Mouse (Mus musculus) skeletal muscle tissue, adult 2 months (tissue): ENCODE data around the gene Stard13.

ENCODE experiments used
- DNase-seq: peaks from one replicate; pipeline ENCODE4 v3.0.0-alpha.2; 2012; ENCODE audit warnings: low read depth, low spot score

Stard13 gene

DNA sequence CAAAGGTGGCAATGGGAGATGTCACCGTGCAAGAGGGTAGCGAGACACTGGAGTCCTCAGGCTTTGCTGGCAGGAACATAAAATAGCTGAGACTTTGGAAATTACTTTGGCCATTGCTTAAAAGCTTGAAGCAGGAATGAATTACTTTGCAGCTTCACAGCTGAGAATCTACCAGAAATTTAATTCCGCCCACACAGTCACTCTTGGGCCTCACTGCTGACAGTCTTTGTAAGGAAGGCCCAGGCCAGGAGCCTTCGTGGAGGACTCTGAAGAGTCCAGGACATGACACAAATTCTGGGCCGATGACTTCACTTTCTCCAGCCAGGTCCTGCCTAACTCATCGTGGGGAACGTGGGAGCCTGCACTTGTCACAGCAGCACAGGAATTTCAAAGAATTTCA, 211.6 kb downstream of the Stard13 start:
- peak; percentile 24 for DNase-seq

DNA sequence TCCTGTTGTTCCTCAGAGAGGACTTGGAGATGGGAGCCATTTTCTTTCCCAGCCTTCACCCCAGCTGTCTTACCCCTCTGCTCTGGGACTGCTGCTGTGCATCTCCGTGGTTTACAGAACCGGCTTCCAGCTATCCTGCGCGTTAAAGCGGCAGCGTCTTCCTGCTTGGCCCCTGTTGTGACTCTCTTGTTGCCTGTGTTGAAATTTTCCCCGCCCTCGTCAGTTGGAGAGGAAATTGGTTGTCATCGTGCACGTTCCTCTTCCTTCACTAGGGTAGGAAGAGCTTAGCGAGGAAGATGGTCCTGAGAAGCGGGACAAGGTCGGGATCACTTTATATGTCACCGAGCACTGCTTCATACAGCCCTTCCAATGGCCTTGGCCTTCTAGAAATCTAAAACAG, 212.8 kb downstream of the Stard13 start:
- no peak for DNase-seq

DNA sequence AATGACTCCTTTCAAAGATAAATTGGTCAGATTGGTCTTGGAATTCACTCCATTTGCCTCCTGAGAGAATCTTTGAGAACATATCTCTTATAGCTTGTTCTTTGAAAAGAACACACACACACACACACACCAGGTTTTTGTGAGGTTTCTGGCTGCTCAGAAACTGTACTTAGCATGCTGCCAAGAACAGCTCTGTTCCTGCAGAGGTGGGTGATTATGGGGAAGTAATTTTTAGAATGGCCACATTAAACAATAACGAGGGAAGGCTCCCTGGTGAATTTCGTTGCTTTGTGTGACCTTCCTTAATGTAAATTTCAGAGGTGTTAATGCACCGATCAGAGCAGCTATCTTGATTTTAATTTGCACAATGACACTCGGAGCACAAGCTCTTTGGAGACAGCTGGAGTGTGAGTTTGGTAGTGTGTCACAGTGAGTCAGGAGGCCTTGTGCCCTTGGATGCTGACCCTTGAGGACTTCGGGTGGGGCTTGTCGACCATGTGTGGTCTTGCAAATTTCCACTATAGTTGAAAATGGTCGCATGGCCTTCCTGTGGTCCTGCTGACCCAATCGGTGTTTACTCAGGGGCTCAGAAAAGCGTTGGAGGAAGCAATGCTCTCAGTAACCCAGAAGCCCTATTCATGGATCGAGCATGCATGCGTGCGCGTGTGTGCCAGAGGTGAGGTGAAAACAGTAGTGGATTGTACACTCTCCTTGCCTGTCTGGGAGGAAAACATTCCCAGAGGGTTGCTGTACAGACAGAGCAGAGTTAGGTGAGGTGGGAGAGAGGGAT, 213.4 kb downstream of the Stard13 start:
- no peak for DNase-seq

DNA sequence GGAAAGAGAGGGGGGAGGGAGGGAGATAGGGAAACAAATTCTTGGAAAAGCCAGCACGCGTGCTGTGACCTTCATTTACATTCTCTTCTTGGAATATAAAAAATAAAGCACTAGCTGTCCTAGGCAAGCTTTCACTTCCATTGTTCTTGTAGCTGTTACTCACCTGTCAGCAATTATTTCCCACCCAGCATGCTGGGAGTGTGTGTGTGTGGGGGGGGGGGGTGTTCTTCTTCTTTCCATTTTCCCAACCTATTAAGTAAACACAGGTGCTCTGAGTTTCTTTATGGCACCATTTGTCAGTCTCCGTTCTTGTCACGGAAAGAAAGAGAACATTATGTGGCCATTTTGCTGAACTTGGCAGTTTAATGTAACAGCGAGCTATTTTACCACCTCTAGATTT, 214.7 kb downstream of the Stard13 start:
- DNase-seq: no peak

DNA sequence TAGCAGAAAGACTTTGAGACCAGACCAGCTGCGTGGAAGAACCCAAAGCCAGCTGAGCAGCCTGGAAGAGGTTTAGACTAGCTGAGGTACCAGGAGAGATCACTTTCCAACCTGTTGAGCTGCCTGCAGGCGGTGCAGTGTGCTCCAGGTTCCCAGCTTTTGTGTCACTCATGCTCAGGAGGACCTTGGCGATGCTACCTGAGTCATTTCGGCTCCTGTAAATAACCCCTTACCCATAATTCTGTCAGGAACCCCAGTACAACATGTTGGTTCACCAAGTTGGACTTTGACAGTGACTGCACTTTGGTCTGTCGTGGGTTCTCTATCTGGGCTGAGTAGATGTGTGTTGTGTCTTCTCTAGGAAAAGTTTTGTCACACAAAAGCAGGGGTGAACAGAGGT, 215.2 kb downstream of the Stard13 start:
- DNase-seq: no peak

DNA sequence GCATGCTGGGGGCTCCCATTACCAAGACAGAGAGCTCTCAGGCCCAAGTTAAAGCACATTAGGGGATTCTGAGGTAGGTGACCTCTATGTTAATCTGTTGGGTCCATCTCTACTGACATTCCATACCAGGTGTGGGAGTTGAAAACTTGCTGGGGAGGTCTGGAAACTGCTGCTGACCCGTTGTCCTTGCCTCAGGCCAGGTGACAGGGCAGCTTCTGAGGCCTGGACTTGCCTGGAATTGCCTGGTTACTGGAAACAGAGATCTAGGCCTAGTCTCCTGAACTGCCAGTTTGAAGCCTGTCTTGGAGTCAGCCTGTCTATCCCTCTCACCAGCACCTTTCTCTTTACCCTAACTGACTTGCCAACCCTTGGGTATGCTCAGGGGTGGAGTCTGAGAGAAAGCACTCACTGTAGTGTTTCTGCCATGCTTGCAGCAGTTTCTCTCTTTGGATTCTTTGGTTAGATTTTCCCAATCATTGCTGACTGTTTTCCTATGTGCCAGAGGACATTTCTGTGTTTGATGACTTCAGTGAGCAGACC, 229.3 kb downstream of the Stard13 start:
- DNase-seq: no peak

DNA sequence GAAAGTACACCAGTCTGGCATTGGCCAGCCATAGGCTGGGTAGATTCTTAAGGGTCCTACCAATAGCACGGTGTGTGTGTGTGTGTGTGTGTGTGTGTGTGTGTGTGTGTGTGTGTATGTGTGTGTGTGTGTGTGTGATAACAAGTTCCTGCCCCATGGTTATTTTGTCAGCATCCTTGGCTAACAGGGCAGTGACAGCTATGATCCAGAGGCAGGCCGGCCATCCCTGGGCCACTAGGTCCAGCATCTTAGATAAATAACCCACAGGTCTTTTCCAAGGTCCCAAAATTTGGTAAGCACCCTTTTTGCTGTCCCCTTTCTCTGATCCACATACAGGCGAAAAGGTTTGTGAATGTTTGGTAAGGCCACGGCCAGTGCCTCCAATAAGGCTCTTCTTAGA, 231.6 kb downstream of the Stard13 start:
- no peak for DNase-seq

DNA sequence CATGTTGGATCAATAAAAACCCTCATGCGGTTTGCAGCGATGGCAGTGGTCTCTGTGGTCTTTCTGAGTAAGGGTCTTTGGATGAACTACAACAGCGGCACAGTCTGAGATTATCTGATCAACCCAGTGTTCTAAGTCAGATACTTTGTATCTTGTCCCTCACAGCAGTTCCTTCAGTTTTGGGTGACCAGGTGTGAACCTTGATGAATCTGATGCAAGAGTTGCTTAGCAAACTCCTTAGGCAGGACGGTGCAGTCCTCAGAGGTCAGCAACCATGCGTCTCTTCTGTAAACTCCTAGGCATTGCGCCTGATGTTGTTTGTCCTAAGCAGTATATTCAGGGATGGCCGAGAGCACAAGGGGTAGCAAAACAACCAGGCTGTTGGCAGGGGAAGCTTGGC, 232.5 kb downstream of the Stard13 start:
- no peak for DNase-seq

DNA sequence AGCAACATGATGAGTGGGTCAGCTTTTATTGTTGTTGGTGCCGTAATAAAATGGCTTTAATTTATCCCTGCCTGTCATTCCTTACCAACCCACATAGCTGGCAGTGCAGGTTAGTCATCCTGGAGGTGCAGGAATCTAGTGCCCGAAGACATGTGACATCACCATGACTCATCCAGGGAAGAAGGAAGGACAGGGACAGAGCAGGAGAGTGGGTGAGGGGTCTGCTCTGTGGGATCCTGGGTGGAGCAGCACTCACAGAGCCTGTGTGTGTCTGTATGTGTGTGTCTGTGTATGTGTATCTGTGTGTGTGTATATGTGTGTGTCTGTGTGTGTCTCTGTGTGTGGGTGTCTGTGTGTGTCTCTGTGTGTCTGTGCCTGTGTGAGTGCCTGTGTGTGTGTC, 237.1 kb downstream of the Stard13 start:
- DNase-seq: no peak

DNA sequence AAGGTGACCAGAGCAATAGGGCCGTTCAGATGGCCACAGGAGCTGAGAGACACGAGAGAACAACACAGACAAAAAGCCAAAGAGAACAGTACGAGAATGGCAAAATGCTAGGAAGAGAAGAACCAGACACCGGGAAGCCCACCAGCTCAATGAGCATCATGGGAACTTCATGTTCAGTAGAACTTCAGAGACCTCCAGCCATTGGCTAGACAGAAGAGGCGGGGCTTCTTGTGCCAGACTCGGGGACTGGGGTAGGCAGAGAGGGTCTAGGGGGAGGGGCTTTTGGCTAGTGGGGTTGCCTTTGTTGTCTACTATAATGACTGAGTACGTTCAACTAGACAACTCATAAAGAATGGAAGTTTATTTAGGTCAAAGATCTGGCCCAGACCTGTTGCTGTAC, 239.5 kb downstream of the Stard13 start:
- DNase-seq: no peak
